Mouse (Mus musculus) limb, embryonic 14.5 days (tissue): Measurements from ENCODE around the gene Tec. TPM values are rescaled to one million over a fixed set of nuclear protein-coding genes. Genes with fewer than 3 reads are reported as not detected.
A peak's percentile ranks its signal among the peaks of the same experiment; 100 is the strongest.

Experiments used
- ATAC-seq: fragments of 200-750 bp; cut with Nextera tagmentation; 2 replicates; pipeline ENCODE4 v1.8.0; 2017; ENCODE audit warnings: low read depth, moderate number of reproducible peaks, moderate TSS enrichment; ENCODE audit not compliant: low FRiP score
- DNase-seq: peaks from one replicate; pipeline ENCODE4 v3.0.0-alpha.2; 2015; ENCODE audit warnings: low spot score
- H3K27ac ChIP-seq: fragments of 300-500 bp; sonication (generic); replicated peaks from 2 replicates; pipeline ENCODE4 v1.5.1; 2014; ENCODE audit warnings: low read depth, mild to moderate bottlenecking, low read length, moderate library complexity, mixed read lengths
- H3K27me3 ChIP-seq: fragments of 300-500 bp; sonication (generic); 2 replicates; pipeline ENCODE4 v1.6.1; 2014; ENCODE audit warnings: low read length, mixed read lengths; ENCODE audit not compliant: control insufficient read depth, insufficient read depth
- H3K36me3 ChIP-seq: fragments of 300-500 bp; sonication (generic); 2 replicates; pipeline ENCODE4 v1.6.1; 2014; ENCODE audit warnings: mild to moderate bottlenecking, low read length, moderate library complexity, mixed read lengths; ENCODE audit not compliant: control insufficient read depth, insufficient read depth
- H3K4me1 ChIP-seq: fragments of 300-500 bp; sonication (generic); 2 replicates; pipeline ENCODE4 v1.6.1; 2014; ENCODE audit warnings: antibody characterized with exemption, low read length, mixed read lengths; ENCODE audit not compliant: control insufficient read depth, insufficient read depth
- H3K4me2 ChIP-seq: fragments of 300-500 bp; sonication (generic); replicated peaks from 2 replicates; pipeline ENCODE4 v1.6.1; 2014; ENCODE audit warnings: low read depth, mild to moderate bottlenecking, low read length, moderate library complexity; ENCODE audit not compliant: severe bottlenecking
- H3K4me3 ChIP-seq: fragments of 300-500 bp; sonication (generic); replicated peaks from 2 replicates; pipeline ENCODE4 v1.5.1; 2014; ENCODE audit warnings: low read length
- H3K9ac ChIP-seq: fragments of 300-500 bp; sonication (generic); 2 replicates; pipeline ENCODE4 v1.6.1; 2014; ENCODE audit warnings: mild to moderate bottlenecking, low read depth, low read length, moderate library complexity; ENCODE audit not compliant: severe bottlenecking
- H3K9me3 ChIP-seq: fragments of 300-500 bp; sonication (generic); 2 replicates; pipeline ENCODE4 v1.6.1; 2016; ENCODE audit warnings: low read length; ENCODE audit not compliant: control insufficient read depth
- POLR2A ChIP-seq: fragments of 200-500 bp; IDR thresholded peaks from 2 replicates; pipeline ENCODE4 v1.8.0; 2012; ENCODE audit warnings: inconsistent platforms, mild to moderate bottlenecking, moderate library complexity, borderline replicate concordance; ENCODE audit not compliant: insufficient read depth, insufficient read length; ENCODE audit errors: extremely low read depth
- WGBS: fragments of 180-500 bp; shearing (Covaris S2); extraction: QIAGEN DNeasy Blood & Tissue Kit; methylation state at CpG from one replicate; pipeline ENCODE4 v1.1.7; 2014; 5-methylcytosine and 5-hydroxymethylcytosine counted together
- polyA plus RNA-seq, 2 experiments: library from polyadenylated mRNA; depleted of rRNA in 1 of 2; stranded (reverse) in 1 of 2; unstranded in 1 of 2; fragments of >200 nt; fragmentation: Nextera tagmentation in 1 of 2; extraction: Ambion mirVana in 1 of 2; gene quantifications; 2 replicates each; pipeline versions ENCODE4 v1.2.1 to v1.2.3; 2012 to 2014

The Tec gene
- polyA plus RNA-seq, 2 experiments: 5.9 to 7.9 TPM

DNA sequence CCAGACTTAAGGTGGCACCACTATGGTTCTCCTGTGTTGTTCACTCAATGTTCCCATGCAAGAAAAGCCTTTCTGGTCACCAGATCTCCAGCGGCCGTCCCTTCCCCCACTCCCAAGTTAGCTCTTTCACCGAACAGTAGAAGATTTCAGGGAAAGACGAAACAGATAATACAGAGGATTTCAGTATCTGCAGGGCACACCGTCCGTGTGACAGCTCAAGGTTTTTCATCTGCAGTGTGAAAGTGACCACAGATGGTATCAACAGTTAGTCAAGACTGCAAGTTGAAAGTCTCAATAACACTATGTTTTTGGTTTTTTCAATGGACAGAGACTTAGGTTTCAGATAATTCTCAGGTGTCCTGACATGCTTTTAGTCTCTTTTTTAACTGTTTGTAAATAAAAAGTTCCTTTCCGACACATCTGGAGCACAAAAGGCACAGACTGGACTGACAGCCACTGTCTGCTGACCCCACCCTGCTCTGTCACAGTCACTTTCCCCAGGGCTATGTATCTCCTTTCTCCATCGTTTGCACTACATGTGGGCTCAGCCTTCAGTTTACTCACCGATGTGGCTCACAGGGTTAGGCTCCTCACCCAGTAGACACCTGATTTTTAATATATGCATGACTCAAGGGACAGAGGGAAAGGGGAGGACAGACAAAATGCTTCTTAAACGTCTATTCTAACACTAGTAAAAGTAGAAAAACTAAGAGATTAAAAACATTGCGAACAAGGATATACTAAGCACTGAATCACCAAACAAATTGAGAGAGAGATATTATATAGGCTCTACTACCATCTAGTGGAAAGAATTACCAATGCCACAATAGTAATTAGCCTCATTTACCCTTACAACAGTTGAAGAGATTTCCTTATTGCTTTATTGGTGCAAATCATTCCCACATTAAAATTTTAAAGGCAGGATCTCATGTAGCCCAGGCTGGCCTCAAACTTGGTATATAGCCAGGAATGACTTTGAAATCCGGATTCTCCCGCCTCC is 109.1 kb downstream of the Tec start:
- ATAC-seq (no peak), DNase-seq (peak; percentile 22)
- no peaks in the 10 kb centered on the region for H3K36me3 ChIP-seq
- H3K4me2 ChIP-seq: no peak overlapping the region
- H3K4me1 ChIP-seq: no peaks in the 10 kb centered on the region; the same call in 1 of the 2 replicates
- H3K9ac ChIP-seq: no peak overlapping the region
- H3K4me3 ChIP-seq: no peak overlapping the region
- H3K9me3 ChIP-seq: no peaks in the 10 kb centered on the region
- TF ChIP-seq POLR2A: no peak
- H3K27me3 ChIP-seq: no peaks in the 10 kb centered on the region
- 68% methylated on average over 13 of the region's 13 CpGs for WGBS
- no peak overlapping the region for H3K27ac ChIP-seq

DNA sequence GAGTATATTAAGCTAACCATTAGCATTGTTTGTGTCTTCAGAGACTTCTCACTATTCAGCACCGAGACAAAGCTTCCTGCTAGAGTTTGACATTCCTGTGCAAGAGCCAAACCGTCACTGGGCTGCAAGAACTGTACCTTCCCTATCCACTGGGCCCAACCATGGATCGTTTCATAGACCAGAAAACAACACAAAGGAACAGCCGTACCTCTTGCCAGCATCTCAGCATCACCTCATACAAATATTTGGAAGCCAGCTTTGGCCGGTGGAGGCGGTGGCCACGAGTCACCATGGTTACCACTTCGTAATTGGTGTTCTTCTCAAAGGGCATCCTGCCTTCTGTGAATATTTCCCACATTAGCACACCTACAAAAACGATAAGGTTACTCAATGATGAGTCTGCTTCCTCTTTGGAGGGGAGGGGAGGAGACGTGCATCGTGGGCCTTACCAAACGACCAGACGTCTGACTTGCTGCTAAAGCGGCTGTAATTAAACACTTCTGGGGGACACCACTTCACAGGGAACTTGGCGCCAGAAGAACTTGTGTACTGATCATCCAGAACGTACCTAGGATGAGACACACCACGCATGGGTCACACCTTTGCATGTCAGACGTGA is 111.0 kb downstream of the Tec start:
- H3K4me1 ChIP-seq: no peaks in the 10 kb centered on the region; the same call in 1 of the 2 replicates
- H3K4me2 ChIP-seq: no peak overlapping the region
- H3K27me3 ChIP-seq: no peaks in the 10 kb centered on the region
- DNase-seq: no peak
- WGBS: 71% methylated on average over 18 of the region's 18 CpGs
- H3K36me3 ChIP-seq: no peaks in the 10 kb centered on the region
- no peak overlapping the region for H3K9ac ChIP-seq
- ATAC-seq: no peak
- H3K4me3 ChIP-seq: no peak overlapping the region
- no peak overlapping the region for H3K27ac ChIP-seq
- no peaks in the 10 kb centered on the region for H3K9me3 ChIP-seq
- TF ChIP-seq POLR2A: no peak

DNA sequence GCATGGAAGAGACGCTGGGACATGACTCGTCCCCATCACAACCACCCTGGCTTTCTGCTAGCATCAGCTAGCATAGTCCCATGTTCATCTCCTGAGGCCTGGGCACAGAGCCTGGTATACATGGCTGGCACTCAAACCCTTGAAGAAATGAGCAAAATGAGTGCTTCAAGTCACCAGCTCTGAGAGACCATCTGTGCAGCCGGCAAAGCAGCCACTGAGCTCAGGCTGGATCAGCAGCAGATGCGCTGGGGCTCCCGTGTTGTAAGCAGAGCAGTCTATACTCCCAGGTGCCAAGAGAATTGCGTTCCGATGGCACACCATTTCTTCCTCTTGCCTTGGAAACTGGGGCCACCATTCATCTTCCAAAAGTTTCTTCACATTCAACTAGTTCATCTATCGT is 112.3 kb downstream of the Tec start:
- TF ChIP-seq POLR2A: no peak
- H3K9me3 ChIP-seq: no peaks in the 10 kb centered on the region
- H3K4me1 ChIP-seq: no peaks in the 10 kb centered on the region; the same call in 1 of the 2 replicates
- H3K27me3 ChIP-seq: no peaks in the 10 kb centered on the region
- no peak overlapping the region for H3K27ac ChIP-seq
- H3K36me3 ChIP-seq: no peaks in the 10 kb centered on the region
- ATAC-seq (no peak), DNase-seq (no peak)
- no peak overlapping the region for H3K4me2 ChIP-seq
- WGBS: 86% methylated on average over 8 of the region's 8 CpGs
- H3K9ac ChIP-seq: no peak overlapping the region
- no peak overlapping the region for H3K4me3 ChIP-seq

DNA sequence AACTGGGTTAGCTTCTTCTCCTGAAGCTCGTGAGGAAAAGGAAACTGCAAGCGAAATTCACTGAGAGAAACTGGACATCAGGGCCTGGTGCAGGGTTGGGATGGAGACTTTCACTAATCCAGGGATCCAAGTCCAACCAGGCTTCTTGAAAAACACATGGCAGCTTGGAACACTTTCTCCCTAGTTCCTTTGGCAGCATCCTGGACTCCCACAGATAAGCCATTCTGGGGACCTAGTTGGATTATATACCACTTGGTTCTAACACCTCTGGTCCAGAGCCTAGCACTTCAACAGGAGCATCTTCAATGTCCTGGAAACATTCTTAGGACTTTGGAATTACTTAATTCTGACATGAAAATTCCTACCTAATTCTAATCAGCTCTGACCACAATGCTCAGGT is 113.2 kb downstream of the Tec start:
- WGBS: 88% methylated on average over 2 of the region's 2 CpGs
- Histone ChIP-seq H3K9me3 (no peaks in the 10 kb centered on the region), H3K4me2 (no peak overlapping the region), H3K9ac (no peak overlapping the region), H3K27me3 (no peaks in the 10 kb centered on the region), H3K4me1 (no peaks in the 10 kb centered on the region), H3K4me3 (no peak overlapping the region), H3K36me3 (no peaks in the 10 kb centered on the region), H3K27ac (no peak overlapping the region)
- no peak for TF ChIP-seq POLR2A
- DNase-seq: no peak
- no peak for ATAC-seq

DNA sequence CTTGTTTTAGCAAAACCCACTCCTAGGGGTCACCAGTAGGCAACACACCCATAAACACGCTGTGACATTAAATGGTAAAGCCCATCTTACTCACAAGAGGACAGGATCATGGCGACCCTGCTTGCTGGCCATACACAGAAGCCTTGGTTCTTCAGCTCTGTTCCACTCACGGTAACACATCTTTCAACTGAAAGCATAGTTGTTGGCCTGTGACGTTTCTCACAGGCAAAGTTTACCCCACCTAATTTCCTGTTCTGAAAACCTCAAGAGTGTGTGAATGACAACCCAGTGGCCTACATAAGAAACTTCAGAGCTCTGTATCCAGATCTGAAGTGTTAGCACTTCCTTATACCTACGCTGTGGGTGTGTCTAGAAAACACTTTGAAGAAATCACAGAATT is 115.7 kb downstream of the Tec start, which contains the start of gene Txk:
Gene Txk, minus strand, starts transcription at position 193 of the 400 bp plus-strand sequence.
- no peak for TF ChIP-seq POLR2A
- 79% methylated on average over 5 of the region's 5 CpGs for WGBS

More for the DNA sequence above, 115.7 kb downstream of the Tec start, which contains the start of gene Txk:
- no peak within 1 kb of the TSS for H3K27ac ChIP-seq
- ATAC-seq: no peak
- H3K4me2 ChIP-seq: no peak within 1 kb of the TSS
- no peak within 1 kb of the TSS for H3K9ac ChIP-seq
- no peaks in the 10 kb centered on the region for H3K9me3 ChIP-seq
- H3K4me3 ChIP-seq: no peak within 1 kb of the TSS
- no peaks in the 10 kb centered on the region for H3K27me3 ChIP-seq
- H3K4me1 ChIP-seq: no peaks in the 10 kb centered on the region
- no peaks in the 10 kb centered on the region for H3K36me3 ChIP-seq
- DNase-seq: no peak
